Mouse (Mus musculus) kidney, adult 18-20 months (tissue): Measurements from ENCODE around the gene 1700001C02Rik.

Experiments
- DNase-seq: peaks from one replicate; pipeline ENCODE4 v3.0.0; 2021

1700001C02Rik gene

DNA sequence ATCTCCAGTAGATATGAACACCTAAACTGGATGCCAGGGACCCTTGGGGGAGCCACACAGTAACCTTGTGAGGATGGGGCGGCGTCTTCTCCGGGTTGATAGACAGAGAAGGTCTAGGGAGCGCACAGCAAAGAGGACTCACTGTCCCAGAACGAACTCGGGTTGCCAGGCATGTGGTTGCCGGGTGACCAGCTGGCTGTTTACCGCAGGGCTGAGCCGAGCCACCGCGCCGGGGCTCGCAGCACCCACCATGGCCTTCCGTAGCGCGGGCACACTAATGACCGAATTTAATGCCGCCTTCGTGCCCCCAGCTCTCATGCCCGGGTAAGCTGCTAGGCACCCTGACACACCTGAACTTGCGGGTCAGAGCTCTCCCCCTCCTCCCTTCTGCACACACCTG lies at the start of gene 1700001C02Rik:
Gene 1700001C02Rik, plus strand, starts transcription at position 187 of the 400 bp plus-strand sequence.
- DNase-seq: no peak

- DNase-seq: no peak
Measured at GRCm38 (mm10) chr5:30416665-30417064, 49.2 kb upstream of the 1700001C02Rik start.

GRCm38 (mm10) chr5:30423121-30423520 lies 42.7 kb upstream of the 1700001C02Rik start:
- no peak for DNase-seq

GRCm38 (mm10) chr5:30423572-30424244 lies 42.1 kb upstream of the 1700001C02Rik start:
- DNase-seq: peak; percentile 42

DNA sequence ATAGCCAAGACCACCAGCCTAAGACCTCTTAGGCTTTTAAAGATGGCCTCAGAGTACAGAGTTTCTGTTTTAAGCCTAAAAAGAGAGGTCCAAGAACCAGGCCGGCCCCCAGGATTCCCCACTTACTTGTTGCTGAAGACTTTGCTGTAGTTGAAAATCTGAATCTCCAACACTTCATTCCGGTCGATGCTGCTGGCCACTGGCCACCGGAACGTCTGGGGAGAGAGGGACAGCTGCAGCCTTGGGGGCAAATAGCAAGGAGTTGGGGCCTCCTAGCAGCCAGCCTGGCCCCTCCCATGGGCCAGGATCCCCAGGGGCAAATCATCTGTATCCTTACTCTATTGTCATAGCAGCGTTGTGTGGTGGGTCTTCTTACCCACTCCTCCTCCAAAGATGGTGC lies 38.4 kb upstream of the 1700001C02Rik start:
- no peak for DNase-seq

DNA sequence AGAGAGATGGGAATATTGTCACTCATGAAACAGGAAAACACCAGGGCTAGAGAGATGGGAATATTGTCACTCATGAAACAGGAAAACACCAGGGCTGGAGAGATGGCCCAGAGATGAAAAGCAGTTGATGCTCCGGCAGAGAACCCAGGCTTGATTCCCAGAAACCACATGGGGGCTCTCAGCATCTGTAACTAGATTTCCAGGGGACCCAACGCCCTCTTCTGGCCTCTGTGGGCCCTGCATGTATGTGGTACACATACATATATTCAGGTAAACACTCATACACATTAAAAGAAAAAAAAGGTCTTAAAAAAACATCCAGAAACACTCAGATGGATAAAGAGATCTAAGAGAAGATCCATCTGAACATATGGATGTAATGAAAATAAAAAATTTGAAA lies 26.9 kb upstream of the 1700001C02Rik start:
- DNase-seq: no peak

- no peak for DNase-seq
Measured at GRCm38 (mm10) chr5:30440308-30440906, 25.4 kb upstream of the 1700001C02Rik start.

DNA sequence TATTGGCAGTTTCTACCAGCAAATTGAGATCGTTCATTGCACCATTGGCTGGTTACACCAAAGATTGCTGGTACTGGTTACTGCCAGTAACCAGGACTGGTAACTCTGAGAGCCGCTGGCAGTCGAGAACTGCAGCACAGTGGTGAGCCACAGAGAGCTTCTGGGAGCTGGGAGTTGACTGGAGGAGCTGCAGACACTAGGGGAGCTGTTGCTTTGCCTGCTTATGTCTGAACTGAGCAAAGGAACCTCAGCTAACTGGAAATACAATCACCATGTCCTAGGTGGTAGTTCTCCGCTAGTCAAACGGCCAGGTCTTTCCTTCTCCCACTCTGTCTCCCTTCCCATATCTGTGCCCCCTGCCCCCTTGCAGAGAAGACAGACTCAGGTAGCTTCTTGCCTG lies 23.7 kb upstream of the 1700001C02Rik start:
- DNase-seq: no peak

GRCm38 (mm10) chr5:30444327-30444895 lies 21.4 kb upstream of the 1700001C02Rik start:
- no peak for DNase-seq

GRCm38 (mm10) chr5:30456056-30456455 lies 9.8 kb upstream of the 1700001C02Rik start:
- DNase-seq: peak; percentile 21

GRCm38 (mm10) chr5:30460155-30460554 lies 5.7 kb upstream of the 1700001C02Rik start:
- DNase-seq: no peak

DNA sequence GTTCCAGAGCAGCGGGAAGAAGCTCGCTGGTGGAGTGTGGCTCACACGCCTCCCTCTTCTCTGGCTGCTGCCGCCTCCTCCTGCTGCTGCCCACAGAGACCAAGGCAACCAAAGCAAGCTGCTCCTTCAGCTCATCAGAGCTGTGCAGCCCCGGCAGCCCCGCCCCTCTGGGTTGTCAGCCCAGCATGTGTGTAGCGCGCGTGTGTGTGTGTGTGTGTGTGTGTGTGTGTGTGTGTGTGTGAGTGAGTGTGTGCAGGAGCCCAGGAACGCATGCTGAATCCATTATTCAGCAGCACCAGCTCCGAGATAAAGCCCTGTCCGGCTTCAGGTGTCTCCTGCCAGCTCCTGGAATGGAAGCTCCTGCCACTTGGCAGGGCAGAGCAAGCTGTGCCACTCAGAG lies 4.0 kb upstream of the 1700001C02Rik start, which contains the start of gene Otof:
Gene Otof, minus strand, starts transcription at position 112 of the 400 bp plus-strand sequence.
- no peak for DNase-seq

GRCm38 (mm10) chr5:30466315-30466714 lies 468 bp downstream of the 1700001C02Rik start:
- DNase-seq: no peak

GRCm38 (mm10) chr5:30470454-30470853 lies 4.6 kb downstream of the 1700001C02Rik start:
- no peak for DNase-seq

DNA sequence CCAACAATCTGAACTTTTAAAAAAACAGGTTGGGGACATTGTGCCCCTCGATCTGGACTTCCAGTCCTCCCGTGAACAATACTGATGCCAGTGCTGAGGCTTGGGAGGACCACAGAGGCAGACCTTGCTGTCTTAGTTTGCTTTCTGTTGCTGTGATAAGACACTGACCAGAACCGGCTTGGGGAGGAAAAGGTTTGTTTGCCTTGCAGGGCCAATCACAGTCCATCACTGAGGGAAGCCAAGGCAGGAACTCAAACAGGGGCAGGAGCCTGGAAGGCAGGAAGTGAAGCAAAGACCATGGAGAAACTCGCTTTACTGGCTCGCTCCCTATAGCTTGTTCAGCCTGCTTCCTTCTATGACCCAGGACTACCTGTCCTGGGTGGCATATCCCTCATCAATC lies 6.3 kb downstream of the 1700001C02Rik start:
- DNase-seq: no peak

DNA sequence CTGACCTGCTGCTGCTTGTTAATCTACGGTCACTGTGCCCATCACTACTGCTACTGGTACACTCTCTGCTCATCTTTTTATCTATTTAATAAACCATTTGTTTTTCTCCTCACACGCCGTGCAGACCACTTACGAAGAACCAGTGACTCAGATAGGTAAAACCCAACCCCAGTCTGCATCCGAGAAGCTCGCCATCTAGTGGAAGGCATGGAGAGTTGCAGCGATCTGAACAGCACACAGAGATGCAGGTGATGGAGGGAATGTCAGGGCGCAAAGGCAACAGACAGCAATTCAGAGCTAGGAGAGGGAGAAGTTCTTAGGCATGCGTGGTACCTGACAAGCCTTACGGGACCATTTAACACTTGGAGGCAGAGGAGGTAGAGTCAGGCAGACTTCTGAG lies 10.7 kb downstream of the 1700001C02Rik start:
- peak; percentile 21 for DNase-seq

DNA sequence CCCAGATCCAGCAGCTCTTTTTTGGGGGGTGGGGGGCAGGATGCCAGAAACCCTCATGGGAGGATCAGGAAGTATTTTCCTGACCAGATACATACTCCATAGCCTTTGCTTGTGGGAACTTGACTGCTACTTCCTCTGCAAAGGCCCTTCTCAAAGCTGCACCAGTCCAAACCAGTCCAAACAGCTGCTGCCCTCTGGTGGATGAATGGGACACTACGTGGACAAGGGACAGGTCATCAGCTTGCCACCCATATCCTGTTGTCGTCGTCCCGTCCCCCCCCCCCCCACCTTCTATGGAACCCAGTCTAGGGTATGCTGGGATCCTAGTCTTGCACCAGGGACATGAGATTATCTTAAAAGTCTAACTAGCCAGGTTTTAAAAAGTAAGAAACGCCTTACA lies 16.5 kb downstream of the 1700001C02Rik start:
- peak; percentile 69 for DNase-seq

DNA sequence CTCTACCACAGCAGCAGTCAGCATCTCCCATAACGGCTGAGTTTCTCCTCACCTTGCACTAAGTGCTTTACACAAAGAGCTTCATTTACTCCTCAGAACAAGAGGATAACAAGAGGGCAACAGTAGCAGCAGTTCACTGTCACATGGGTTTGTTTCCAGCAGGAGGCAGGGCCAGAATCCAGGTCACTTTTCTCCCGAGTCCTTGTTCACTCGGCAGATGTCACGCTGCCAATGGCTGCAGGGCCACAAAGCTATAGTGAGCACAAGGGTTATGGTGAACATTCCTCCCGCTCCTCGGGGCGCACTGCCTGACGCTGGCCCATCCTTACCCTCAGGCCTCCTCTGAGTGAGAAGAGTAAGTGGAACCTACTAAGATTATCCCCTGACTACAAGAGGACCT lies 17.7 kb downstream of the 1700001C02Rik start:
- peak; percentile 15 for DNase-seq

- DNase-seq: peak; percentile 33
Measured at GRCm38 (mm10) chr5:30484591-30484990, 18.7 kb downstream of the 1700001C02Rik start.

GRCm38 (mm10) chr5:30485136-30485535 lies 19.3 kb downstream of the 1700001C02Rik start:
- peak; percentile 54 for DNase-seq

DNA sequence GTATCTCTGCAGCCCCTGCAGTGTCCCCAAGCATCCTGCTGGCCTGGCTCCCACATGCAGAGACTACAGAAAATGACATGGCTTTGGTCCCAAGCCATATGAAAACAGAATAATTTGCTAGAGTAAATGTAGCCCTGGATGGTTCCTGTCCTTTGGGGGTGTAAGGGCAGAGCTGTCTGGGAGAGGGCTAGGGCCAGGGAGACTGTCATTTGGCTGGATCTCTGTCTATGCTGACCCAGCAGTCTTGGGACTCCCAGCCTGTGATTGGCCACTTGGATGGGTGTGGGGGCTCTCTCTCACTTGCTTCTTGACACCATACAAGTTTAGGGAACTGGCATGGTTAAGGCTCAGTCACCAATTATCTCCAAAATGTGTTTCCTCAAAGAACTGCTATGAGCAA lies 24.4 kb downstream of the 1700001C02Rik start:
- DNase-seq: no peak

DNA sequence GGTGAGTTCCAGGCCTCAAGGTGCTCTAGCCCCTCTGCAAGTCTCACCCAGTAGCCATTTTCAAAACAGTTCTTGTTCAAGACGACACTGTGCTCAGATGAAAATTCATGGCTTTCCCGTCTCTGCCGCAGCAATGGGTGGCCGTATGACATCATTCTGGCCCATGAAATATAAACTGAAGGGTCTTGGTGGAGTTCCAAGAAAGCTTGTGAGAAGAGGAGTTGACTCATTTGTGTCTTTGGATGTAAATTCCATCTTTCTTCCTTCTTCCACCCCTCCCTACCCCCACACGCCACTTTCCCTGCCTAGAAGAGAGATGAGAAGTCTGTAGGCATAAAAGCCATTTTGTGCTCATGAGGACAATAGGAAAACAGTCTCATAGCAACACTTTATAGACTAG lies 25.0 kb downstream of the 1700001C02Rik start:
- DNase-seq: no peak

GRCm38 (mm10) chr5:30493723-30494122 lies 27.9 kb downstream of the 1700001C02Rik start:
- DNase-seq: no peak

DNA sequence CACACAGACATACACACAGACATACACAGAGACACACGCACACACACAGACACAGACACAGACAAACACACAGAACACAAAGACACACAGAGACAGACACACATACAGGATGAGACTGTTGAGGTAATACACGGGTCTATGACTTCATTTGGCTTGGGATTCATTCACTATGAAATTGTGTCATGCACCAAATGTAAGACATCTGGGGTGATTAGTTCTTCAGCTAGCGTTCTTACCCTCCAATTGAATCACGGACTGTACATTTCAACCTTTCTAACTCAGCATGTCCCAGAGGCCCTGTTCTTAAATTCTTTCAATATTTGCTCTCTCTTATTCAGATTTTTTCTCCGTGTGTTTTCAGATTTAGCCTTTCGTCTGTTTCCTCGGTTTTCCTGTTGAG lies 28.8 kb downstream of the 1700001C02Rik start:
- DNase-seq: no peak
